Mouse (Mus musculus) MEL (cell line): Measurements from ENCODE around the gene Klhl1. TPM values are rescaled to one million over a fixed set of nuclear protein-coding genes. Genes with fewer than 3 reads are reported as not detected.

ENCODE experiments used
- DNase-seq: peaks from one replicate; pipeline ENCODE4 v3.0.0; 2011; ENCODE audit warnings: low read depth, low spot score
- H3K27ac ChIP-seq: 2 replicates; pipeline ENCODE4 v1.5.1; 2012; ENCODE audit warnings: low read depth, mild to moderate bottlenecking, control low read depth, low read length, moderate library complexity; ENCODE audit not compliant: control insufficient read depth
- H3K27me3 ChIP-seq, 2 experiments: fragments of 150-350 bp in 1 of 2; sonication (generic) in 1 of 2; 2 replicates each; pipeline ENCODE4 v1.6.1; 2012; ENCODE audit warnings: low read length in 2 of 2, mild to moderate bottlenecking in 2 of 2, improper control_type of control experiment in 1 of 2, moderate library complexity in 1 of 2; ENCODE audit not compliant: insufficient read depth in 2 of 2, control insufficient read depth in 1 of 2
- H3K36me3 ChIP-seq, 2 experiments: 2 replicates each; pipeline ENCODE4 v1.6.1; 2012 to 2014; ENCODE audit warnings: low read length in 2 of 2, improper control_type of control experiment in 1 of 2, inconsistent platforms in 1 of 2, mild to moderate bottlenecking in 1 of 2; ENCODE audit not compliant: insufficient read depth in 2 of 2, control insufficient read depth in 1 of 2
- H3K4me1 ChIP-seq, 2 experiments: fragments of 150-350 bp in 1 of 2; sonication (generic) in 1 of 2; 2 replicates each; pipeline ENCODE4 v1.6.1; 2012; ENCODE audit warnings: low read length in 2 of 2, improper control_type of control experiment in 1 of 2, mild to moderate bottlenecking in 1 of 2; ENCODE audit not compliant: insufficient read depth in 2 of 2, control insufficient read depth in 1 of 2
- H3K4me3 ChIP-seq, 2 experiments: fragments of 150-350 bp in 1 of 2; sonication (generic) in 1 of 2; 2 replicates each; pipeline ENCODE4 v1.5.1; 2012; ENCODE audit warnings: low read depth in 2 of 2, low read length in 2 of 2, mild to moderate bottlenecking in 2 of 2, moderate library complexity in 2 of 2, control low read depth in 1 of 2, improper control_type of control experiment in 1 of 2; ENCODE audit not compliant: control insufficient read depth in 1 of 2, insufficient read depth in 1 of 2
- H3K79me2 ChIP-seq: 2 replicates; pipeline ENCODE4 v1.6.1; 2012; ENCODE audit warnings: mild to moderate bottlenecking, low read length, moderate library complexity; ENCODE audit not compliant: control insufficient read depth, poor library complexity, insufficient read depth
- H3K9ac ChIP-seq: 2 replicates; pipeline ENCODE4 v1.6.1; 2012; ENCODE audit warnings: low read depth, mild to moderate bottlenecking, control low read depth, low read length, moderate library complexity; ENCODE audit not compliant: control insufficient read depth, poor library complexity, severe bottlenecking
- H3K9me3 ChIP-seq: fragments of 150-350 bp; sonication (generic); replicated peaks from 2 replicates; pipeline ENCODE4 v1.6.1; 2012; ENCODE audit warnings: mild to moderate bottlenecking, low read length, improper control_type of control experiment, moderate library complexity; ENCODE audit not compliant: insufficient read depth
- CHD2 ChIP-seq: IDR thresholded peaks from 2 replicates; pipeline ENCODE4 v1.6.1; 2011; ENCODE audit warnings: low read length, improper control_type of control experiment
- EP300 ChIP-seq, 2 experiments: IDR thresholded peaks; 2 replicates each; pipeline ENCODE4 v1.6.1; 2011; ENCODE audit warnings: improper control_type of control experiment in 2 of 2, low read length in 2 of 2, low read depth in 1 of 2, mild to moderate bottlenecking in 1 of 2
- ETS1 ChIP-seq: IDR thresholded peaks from 2 replicates; pipeline ENCODE4 v1.6.1; 2012; ENCODE audit warnings: low read depth, mild to moderate bottlenecking, inconsistent platforms, low read length, improper control_type of control experiment, moderate library complexity
- GABPA ChIP-seq: IDR thresholded peaks from 2 replicates; pipeline ENCODE4 v1.6.1; 2012; ENCODE audit warnings: low read depth, mild to moderate bottlenecking, inconsistent platforms, low read length, improper control_type of control experiment, moderate library complexity
- KAT2A ChIP-seq: conservative IDR thresholded peaks from 2 replicates; pipeline ENCODE4 v1.6.1; 2012; ENCODE audit warnings: low read depth, low read length, improper control_type of control experiment, inconsistent platforms
- MAZ ChIP-seq: IDR thresholded peaks from 2 replicates; pipeline ENCODE4 v1.6.1; 2012; ENCODE audit warnings: low read depth, mild to moderate bottlenecking, inconsistent platforms, low read length, improper control_type of control experiment
- MEF2A ChIP-seq: IDR thresholded peaks from 2 replicates; pipeline ENCODE4 v1.6.1; 2014; ENCODE audit warnings: low read depth, mild to moderate bottlenecking, inconsistent platforms, low read length, improper control_type of control experiment; ENCODE audit not compliant: poor library complexity, insufficient replicate concordance, severe bottlenecking; ENCODE audit errors: extremely low read depth
- POLR2AphosphoS2 ChIP-seq: IDR thresholded peaks from 2 replicates; pipeline ENCODE4 v1.6.1; 2011; ENCODE audit warnings: low read length, improper control_type of control experiment
- RCOR1 ChIP-seq: IDR thresholded peaks from 2 replicates; pipeline ENCODE4 v1.6.1; 2012; ENCODE audit warnings: low read depth, mild to moderate bottlenecking, inconsistent platforms, low read length, improper control_type of control experiment
- SIN3A ChIP-seq: IDR thresholded peaks from 2 replicates; pipeline ENCODE4 v1.6.1; 2012; ENCODE audit warnings: low read length, improper control_type of control experiment, inconsistent platforms
- TBP ChIP-seq: IDR thresholded peaks from 2 replicates; pipeline ENCODE4 v1.8.0; 2011; ENCODE audit warnings: low read depth, low read length, improper control_type of control experiment
- TCF12 ChIP-seq: IDR thresholded peaks from 2 replicates; pipeline ENCODE4 v1.6.1; 2014; ENCODE audit warnings: low read depth, mild to moderate bottlenecking, inconsistent platforms, low read length, improper control_type of control experiment, moderate library complexity
- ZNF384 ChIP-seq: IDR thresholded peaks from 2 replicates; pipeline ENCODE4 v1.6.1; 2012; ENCODE audit warnings: low read depth, mild to moderate bottlenecking, inconsistent platforms, low read length, improper control_type of control experiment
- polyA plus RNA-seq, 2 experiments: library from polyadenylated mRNA; stranded (reverse) in 1 of 2; unstranded in 1 of 2; fragments of >175 nt in 1 of 2; fragments of >200 nt in 1 of 2; gene quantifications; 2 replicates each; pipeline versions ENCODE4 v1.2.1 to v1.2.4; 2012; ENCODE audit warnings: low replicate concordance in 2 of 2, low read depth in 1 of 2; ENCODE audit not compliant: insufficient read length in 2 of 2, insufficient read depth in 1 of 2, missing spikeins in 1 of 2
- total RNA-seq: library from RNA; depleted of rRNA; stranded (reverse); fragments of 300-350 nt; gene quantifications from 2 replicates; pipeline ENCODE4 v1.2.3, GENCODE M21; 2012

The Klhl1 gene
- total and polyA plus RNA-seq, 3 experiments, result not detected

DNA sequence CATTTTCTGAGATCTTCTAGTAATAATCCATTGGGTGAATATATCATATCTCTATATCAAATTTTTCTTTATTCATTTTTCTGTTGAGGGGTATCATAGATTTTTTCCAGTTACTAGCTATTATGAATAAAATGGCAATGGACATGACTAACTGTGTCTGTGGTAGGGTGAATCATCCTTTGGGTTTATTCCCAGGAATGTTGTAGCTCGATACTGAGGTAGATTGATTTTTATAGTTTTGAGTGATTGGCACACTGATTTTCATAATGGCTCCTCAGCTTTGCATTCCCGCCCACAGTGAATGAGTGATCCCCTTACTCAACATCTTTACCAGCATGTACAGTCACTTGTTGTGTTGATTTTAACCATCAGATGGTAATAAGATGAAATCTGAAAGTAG, 19.0 kb downstream of the Klhl1 start:
- Histone ChIP-seq H3K9me3 (no peaks in the 10 kb centered on the region), H3K4me3 (no peak overlapping the region), H3K36me3 (no peaks in the 10 kb centered on the region), H3K27ac (no peak overlapping the region), H3K27me3 (no peaks in the 10 kb centered on the region), H3K79me2 (no peaks in the 10 kb centered on the region)
- DNase-seq, result no peak
- TF ChIP-seq RCOR1 (no peak), GABPA (no peak)
- TF ChIP-seq, all 39 proteins: peak for 0
- Histone ChIP-seq H3K9ac (no peak overlapping the region), H3K4me1 (no peaks in the 10 kb centered on the region)

DNA sequence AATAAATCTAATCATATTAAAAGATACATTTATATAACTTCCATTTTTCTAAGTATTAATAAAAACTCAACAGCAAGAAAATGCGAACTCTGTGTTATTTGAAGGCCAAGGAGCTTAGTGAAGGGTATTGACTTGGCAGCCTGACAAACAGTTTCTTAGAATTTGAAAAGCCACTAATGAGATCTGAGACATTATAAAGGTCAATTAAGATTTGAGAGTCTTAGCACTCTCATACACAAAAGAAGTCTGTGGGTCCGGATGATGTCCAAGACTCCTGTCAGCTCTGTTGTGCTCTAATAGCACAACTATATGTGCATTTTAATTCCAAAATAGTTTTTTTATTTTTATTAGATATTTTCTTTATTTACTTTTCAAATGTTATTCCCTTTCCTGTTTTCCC, 47.1 kb downstream of the Klhl1 start:
- no peaks in the 10 kb centered on the region for H3K36me3 ChIP-seq
- DNase-seq, result no peak
- H3K27ac ChIP-seq, result no peak overlapping the region
- no peaks in the 10 kb centered on the region for H3K79me2 ChIP-seq
- no peaks in the 10 kb centered on the region for H3K27me3 ChIP-seq
- H3K9me3 ChIP-seq, result no peaks in the 10 kb centered on the region
- H3K4me3 ChIP-seq, result no peak overlapping the region
- no peaks in the 10 kb centered on the region for H3K4me1 ChIP-seq
- H3K9ac ChIP-seq, result no peak overlapping the region
- TF ChIP-seq TCF12, result no peak
- TF ChIP-seq ETS1, result no peak
- no peak for TF ChIP-seq MAZ
- no peak for TF ChIP-seq SIN3A
- no peak for TF ChIP-seq MEF2A
- TF ChIP-seq POLR2AphosphoS2, result no peak

DNA sequence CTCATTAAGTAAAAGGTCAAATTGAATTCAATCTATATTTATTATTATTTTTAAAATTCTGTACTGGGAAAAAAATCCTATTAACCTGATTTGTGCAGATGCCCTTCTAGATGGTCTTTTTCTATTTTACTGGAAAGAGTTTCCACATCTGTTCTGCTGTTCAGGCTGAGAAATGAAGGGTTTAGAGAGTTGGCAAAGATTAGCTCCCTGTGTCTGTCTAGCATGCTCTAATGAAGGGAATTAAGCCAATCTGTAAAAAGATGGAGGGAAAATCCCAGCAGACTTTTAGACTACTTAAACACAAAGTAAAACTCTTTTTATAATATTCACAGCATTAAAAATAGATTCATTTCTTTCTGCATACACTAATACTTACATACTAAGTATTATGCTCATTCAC, 47.6 kb downstream of the Klhl1 start:
- TF ChIP-seq TCF12, result no peak
- no peak for TF ChIP-seq MAZ
- no peak for TF ChIP-seq EP300 (IDR thresholded peaks at IDR 0.05; ENCODE audit: low read depth in 1 of 2, low read length in 2 of 2)
- TF ChIP-seq ZNF384, result no peak
- TF ChIP-seq CHD2, result no peak
- no peak for TF ChIP-seq SIN3A
- no peak for TF ChIP-seq TBP
- no peak for TF ChIP-seq RCOR1
- no peak for TF ChIP-seq KAT2A
- H3K9me3 ChIP-seq, result no peaks in the 10 kb centered on the region

More for the DNA sequence above, 47.6 kb downstream of the Klhl1 start:
- Histone ChIP-seq H3K9ac (no peak overlapping the region), H3K36me3 (no peaks in the 10 kb centered on the region), H3K79me2 (no peaks in the 10 kb centered on the region), H3K27ac (no peak overlapping the region), H3K4me3 (no peak overlapping the region), H3K4me1 (no peaks in the 10 kb centered on the region), H3K27me3 (no peaks in the 10 kb centered on the region)
- no peak for DNase-seq
